Mouse (Mus musculus): ENCODE measurements around the gene 2210011C24Rik.
"Not testable (repeated sequence)": the region's sequence is repeated elsewhere in the genome, so short reads cannot be mapped to it uniquely, and the experiment has no call there.

The 2210011C24Rik gene

GRCm38 (mm10) chr8:84021096-84021495 lies 9.1 kb upstream of the 2210011C24Rik start, which contains the start of gene Palm3:
TSS of gene Palm3 (plus strand) at chr8:84021471.
- DNase-seq (ENCODE audit: low read depth, low spot score): no peak

GRCm38 (mm10) chr8:84019738-84020137 lies 7.8 kb upstream of the 2210011C24Rik start:
- no peak for DNase-seq (ENCODE audit: low read depth, low spot score)

DNA sequence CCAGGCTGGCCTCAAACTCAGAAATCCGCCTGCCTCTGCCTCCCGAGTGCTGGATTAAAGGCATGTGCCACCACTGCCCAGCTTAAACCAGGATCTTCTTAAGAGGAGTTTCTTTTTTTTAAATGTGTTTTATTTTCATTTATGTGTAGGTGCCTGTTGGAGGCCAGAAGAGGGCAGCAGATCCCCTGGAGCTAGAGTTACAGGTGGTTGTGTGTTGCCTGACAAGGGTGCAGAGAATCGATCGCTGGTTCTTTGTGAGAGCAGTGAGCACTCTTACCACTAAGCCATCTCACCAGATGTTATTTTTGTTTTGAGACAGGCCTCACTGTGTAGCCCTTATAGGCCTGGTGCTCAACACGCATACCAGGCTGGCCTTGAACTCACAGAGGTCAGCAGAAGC lies 3.9 kb upstream of the 2210011C24Rik start:
- DNase-seq (ENCODE audit: low read depth, low spot score): no peak

GRCm38 (mm10) chr8:84012499-84013165 lies 661 bp upstream of the 2210011C24Rik start:
- DNase-seq (ENCODE audit: low read depth, low spot score): no peak

- DNase-seq (ENCODE audit: low read depth, low spot score): no peak
Measured at GRCm38 (mm10) chr8:84010625-84011611, 1.1 kb downstream of the 2210011C24Rik start.

GRCm38 (mm10) chr8:84009876-84010275 lies 2.1 kb downstream of the 2210011C24Rik start:
- peak; percentile 93 for DNase-seq (ENCODE audit: low read depth, low spot score)

- DNase-seq (ENCODE audit: low read depth, low spot score): no peak
Measured at GRCm38 (mm10) chr8:84008362-84008761, 3.6 kb downstream of the 2210011C24Rik start.

DNA sequence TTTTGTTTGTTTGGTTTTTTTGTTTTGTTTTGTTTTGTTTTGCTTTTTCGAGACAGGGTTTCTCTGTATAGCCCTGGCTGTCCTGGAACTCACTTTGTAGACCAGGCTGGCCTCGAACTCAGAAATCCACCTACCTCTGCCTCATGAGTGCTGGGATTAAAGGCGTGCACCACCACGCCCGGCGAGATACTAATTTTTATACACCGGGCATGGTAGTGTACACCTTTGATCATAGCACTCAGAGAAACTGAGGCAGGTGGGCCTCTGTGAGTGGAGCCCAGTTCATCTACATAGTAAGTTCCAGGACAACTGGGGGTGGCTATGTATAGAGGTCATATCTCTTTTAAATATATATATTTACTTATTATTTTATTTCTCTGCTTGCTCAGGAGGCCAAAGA lies 6.5 kb downstream of the 2210011C24Rik start:
- DNase-seq (ENCODE audit: low read depth, low spot score): not testable (repeated sequence)

DNA sequence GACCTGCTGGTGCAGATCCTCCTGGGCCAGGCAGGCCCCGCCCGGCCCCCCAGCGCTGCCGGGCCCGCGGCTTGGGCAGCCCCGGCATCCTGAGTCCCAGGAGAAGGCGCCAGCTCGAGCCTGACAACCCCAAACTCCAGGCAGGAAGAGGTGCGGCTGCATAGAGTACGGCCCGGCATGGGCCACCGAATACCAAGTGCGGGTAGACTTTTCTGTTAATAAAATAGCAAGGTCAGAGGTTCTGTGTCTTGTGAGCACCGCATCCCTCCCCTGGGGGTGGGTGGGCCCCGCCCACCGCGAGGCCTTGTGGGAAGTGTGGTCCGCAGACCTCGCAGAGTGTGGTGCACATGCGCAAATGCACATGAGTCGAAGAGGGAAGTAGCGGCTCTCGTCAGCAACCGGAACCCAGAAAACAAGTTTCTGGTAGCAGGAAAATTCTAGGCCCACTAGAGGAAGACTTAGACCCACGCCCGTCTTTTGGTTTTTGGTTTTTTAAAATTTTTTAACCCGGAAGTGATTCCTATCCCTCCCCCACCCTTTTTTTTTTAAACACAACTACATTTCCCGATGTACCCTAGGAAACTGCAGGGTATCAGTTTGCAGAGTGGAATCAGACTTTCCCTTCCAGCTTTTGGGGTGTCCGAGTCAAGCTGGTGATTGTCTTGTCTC lies 7.3 kb downstream of the 2210011C24Rik start:
- peak; percentile 95 for DNase-seq (ENCODE audit: low read depth, low spot score)

DNA sequence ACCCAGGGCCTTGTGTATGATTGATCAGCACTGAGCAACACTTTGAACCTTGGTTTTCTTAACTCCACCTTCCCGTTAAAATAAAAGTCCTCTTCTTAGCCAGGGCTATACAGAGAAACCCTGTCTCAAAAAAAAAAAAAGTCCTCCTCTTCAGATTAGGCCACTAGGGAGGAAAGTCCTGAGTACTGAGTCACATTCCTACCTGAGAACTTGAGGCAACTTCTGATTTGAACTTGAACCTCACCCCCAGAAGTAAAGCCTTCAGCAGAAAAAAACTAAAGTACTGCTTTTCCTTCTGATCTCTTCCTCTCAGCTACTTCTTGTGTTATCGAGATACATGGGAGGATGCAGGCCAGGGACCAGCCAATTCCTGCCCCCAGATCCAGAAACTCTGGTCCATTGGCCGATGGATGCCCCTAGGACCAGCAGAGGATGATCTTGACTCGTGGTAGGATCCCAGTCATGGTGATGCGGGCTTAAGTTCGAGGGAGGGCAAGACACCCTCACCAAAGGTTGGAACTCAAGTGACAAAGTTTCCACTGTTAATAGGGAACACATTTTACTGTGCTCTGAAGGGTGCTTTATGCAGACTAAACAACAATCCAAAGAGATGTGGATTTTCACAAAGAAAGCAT lies 8.2 kb downstream of the 2210011C24Rik start:
- DNase-seq (ENCODE audit: low read depth, low spot score): no peak

GRCm38 (mm10) chr8:84002957-84003611 lies 8.9 kb downstream of the 2210011C24Rik start:
- DNase-seq (ENCODE audit: low read depth, low spot score): no peak

GRCm38 (mm10) chr8:84001281-84002000 lies 10.5 kb downstream of the 2210011C24Rik start, which contains the start of gene 1700067K01Rik:
TSS of gene 1700067K01Rik (plus strand) at chr8:84001502.
- DNase-seq (ENCODE audit: low read depth, low spot score): no peak

DNA sequence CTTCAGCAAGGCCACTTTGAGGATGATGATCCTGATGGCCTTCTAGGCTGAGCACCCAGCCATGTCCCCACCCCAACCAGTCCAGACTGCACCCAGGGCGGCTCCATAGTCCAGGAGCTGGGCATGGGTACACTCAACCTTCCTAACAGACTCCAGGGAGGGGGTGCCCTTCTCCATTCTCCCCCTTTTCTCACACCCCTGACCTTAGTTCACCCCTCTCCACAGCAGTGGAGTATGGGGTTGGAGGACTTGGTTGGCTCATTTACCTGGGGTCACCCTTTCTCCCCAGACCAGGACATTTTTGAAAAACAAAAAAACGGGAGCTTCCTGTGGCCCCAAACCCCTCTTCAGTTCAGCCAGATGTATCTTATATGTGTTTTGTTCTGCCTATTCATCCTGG lies 12.1 kb downstream of the 2210011C24Rik start:
- DNase-seq (ENCODE audit: low read depth, low spot score): no peak

DNA sequence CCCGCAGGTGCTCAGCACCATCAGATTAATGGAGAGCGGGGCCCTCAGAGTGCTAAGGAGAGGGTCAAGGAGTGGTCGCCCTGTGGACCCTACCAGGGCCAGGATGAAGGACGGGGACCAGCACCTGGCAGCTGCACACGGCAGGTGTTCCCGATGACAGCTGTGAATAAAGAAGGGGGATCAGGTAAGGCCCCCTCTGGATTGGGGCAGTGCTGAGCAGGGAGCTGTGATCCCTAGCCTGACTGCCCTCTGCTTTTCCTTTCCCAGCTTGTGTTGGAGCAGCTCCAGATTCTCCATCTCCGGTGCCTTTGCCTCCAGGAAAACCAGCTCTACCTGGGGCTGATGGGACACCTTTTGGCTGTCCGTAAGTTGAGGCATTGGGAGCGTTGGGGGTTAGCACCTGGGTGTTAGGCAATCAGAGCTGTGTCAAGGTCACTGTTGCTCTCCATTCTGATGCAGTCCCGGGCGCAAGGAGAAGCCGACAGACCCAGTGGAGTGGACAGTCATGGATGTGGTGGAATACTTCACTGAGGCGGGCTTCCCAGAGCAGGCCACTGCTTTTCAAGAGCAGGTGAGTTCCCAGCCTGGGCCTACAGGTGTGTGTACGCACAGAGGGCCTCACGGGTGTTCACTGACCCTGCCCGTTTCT lies 12.8 kb downstream of the 2210011C24Rik start:
- no peak for DNase-seq (ENCODE audit: low read depth, low spot score)

DNA sequence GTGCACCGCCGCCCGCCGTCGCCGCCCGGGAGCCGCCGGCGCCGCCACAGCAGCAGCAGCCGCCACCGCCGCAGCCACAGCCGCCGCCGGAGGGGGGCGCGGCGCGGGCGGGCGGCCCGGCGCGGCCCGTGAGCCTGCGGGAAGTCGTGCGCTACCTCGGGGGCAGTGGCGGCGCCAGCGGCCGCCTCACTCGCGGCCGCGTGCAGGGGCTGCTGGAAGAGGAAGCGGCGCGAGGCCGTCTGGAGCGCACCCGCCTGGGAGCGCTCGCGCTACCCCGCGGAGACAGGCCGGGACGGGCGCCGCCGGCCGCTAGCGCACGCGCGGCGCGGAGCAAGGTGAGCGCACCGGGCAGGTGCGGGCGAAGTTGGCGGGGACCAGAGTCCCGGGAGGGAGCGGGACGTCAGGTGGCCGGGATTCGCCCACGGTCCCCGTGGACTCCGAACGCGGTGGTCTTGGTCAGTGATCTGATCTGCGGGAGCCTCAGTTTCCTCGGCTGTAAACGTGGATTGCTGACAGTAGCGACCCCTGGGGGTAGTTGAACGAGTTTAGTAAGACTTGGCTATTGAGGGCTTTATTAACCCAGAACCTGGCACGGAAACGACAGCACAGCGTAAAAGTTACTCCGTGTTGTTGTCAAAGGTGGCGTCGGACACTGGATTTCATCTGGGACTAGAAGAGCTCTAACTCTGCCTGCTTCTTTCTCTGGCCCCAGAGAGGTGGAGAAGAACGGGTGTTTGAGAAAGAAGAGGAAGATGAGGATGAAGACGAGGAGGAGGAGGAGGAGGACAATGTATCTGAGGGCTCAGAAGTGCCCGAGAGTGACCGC lies 13.5 kb downstream of the 2210011C24Rik start:
- peak; percentile 70 for DNase-seq (ENCODE audit: low read depth, low spot score)

DNA sequence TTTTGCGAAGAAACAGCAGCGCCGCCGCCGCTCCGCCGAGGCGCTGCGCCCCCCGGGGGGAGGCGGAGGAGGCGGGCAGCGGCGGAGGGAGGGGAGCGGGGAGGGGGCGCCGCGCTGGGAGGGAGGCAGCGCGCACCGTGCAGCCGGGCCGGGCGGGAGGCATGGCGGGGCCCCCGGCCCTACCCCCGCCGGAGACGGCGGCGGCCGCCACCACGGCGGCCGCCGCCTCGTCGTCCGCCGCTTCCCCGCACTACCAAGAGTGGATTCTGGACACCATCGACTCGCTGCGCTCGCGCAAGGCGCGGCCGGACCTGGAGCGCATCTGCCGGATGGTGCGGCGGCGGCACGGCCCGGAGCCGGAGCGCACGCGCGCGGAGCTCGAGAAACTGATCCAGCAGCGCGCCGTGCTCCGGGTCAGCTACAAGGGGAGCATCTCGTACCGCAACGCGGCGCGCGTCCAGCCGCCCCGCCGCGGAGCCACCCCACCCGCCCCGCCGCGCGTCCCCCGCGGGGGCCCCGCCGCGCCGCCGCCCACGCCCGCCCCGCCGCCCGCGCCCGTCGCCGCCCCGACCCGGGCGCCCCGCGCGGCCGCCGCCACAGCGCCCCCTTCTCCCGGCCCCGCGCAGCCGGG lies 14.3 kb downstream of the 2210011C24Rik start, which contains the start of gene Samd1:
Samd1 (plus strand) TSS at position 162 of the 631 bp plus-strand sequence.
- DNase-seq (ENCODE audit: low read depth, low spot score): no peak

DNA sequence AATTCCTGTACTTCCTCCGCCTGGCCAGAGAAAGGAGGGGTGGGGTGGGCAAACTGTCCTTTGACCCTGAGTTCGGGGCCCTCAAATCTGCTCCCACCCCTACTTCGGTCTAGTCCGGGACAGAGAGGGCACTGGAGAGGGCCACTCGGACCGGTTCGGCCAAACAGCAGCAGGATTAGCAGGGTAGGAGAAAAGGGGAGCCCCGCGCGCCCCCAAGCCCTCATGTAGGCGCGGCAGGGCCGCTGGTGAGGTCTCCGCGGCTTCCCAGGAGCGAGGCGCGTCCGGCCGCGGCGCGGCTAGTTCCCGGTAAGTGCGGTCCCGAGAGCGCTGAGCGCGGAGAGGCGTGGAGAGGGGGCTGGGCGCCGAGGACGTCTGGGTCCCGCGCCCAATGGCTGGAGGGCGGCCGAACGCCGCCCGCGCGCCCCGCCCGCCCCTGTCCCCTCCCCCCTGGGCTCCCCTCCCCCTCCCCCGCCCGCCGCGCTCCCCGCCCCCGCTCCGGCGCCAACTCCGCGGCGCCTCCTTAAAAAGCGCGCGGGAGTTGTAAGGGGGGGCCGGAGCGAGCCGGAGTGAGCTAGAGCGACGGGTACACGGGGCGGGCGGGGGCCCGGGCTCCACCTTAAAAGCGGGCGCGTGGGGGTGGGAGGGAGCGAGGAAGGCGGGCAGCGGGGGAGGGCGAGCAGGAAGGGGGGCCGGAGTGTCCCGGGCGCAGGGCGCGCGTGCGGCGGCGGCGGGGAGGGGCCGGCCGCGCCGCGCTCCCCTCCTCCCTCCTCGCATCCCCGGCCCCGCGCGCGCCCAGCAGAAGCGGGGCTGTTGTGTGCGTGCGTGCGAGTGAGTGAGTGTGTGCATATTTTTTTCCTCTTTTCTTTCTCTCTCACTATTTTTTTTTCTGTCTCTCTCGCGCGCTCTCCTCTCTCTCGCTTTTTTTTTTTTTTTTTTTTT lies 15.1 kb downstream of the 2210011C24Rik start:
- DNase-seq (ENCODE audit: low read depth, low spot score): peak; percentile 81
